ENCODE assay signal across 7 mouse cellular contexts in the genomic region with DNA sequence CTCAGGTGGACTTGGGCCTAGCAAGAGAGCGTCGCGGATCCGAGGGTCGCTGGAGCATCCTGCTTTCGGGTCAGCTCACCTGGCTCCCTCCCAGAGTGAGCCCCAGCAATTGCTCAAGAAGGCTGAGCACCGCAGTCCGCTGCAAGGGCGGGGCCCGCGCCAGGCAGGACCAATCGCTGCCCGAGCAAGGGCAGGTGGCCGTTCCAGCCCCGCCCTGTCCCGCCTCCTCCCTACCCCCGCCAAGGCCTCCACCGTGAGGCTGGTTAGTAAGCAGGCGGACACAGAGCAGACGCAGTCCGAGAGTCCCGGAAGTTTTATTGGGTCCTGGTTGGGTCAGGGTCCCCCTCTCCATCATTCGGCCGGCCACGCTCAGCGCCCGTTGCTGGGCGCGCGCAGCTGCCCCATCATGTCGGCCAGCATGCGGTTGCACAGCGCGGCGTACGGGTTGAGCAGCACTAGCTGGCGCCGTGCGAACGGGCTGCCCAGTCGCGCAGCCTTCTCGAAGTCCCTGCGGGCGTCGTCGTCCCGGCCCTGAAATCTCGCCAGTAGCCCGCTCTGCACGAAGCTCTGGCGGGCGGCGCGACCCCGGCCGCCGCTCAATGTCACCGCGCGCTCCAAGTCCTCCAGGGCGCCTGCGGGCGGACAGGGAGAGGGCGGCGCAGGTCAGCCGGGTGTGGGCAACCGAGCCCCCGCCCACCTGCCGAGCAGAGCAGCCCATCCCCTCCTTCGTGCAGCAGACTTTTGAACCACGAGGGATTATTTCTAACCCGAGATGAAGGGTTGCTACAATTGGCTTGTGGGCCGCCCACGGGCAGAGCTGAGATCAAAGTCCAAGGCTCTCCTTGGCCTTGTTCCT. TPM values are rescaled to one million over a fixed set of nuclear protein-coding genes. Genes with fewer than 3 reads are reported as not detected.
DNase-seq lines count a peak whose midpoint lies in the region; ATAC-seq and TF ChIP-seq lines count a peak whose summit lies in the region.

Tmem25 (minus strand) TSS at position 206 of the 856 bp plus-strand sequence.

- peak within 1 kb of the TSS; percentile 73 for H3K9ac ChIP-seq in embryonic facial prominence, embryonic 13.5 days
- H3K9ac ChIP-seq in midbrain, embryonic 12.5 days (replicated peaks): peak within 1 kb of the TSS; percentile 54

- peak; percentile 91 for ATAC-seq in embryonic facial prominence, embryonic 13.5 days (ENCODE audit: insufficient number of reproducible peaks, insufficient read depth, low FRiP score, low TSS enrichment, low read depth)
- peak; percentile 97 for ATAC-seq in midbrain, embryonic 12.5 days (ENCODE audit: low FRiP score, low read depth)

- H3K9me3 ChIP-seq in embryonic facial prominence, embryonic 13.5 days: no peaks in the 10 kb centered on the region
- H3K9me3 ChIP-seq in limb, embryonic 10.5 days (replicated peaks): no peaks in the 10 kb centered on the region
- H3K9me3 ChIP-seq in midbrain, embryonic 12.5 days: no peaks in the 10 kb centered on the region

- H3K4me2 ChIP-seq in embryonic facial prominence, embryonic 13.5 days: peak within 1 kb of the TSS; percentile 98
- peak within 1 kb of the TSS; percentile 93 for H3K4me2 ChIP-seq in midbrain, embryonic 12.5 days (replicated peaks)

- no peaks in the 10 kb centered on the region for H3K36me3 ChIP-seq in embryonic facial prominence, embryonic 13.5 days
- H3K36me3 ChIP-seq in limb, embryonic 10.5 days: no peaks in the 10 kb centered on the region
- H3K36me3 ChIP-seq in midbrain, embryonic 12.5 days: 0 out of 2 replicates have a peak, but pooled peaks cover 4% of the 10 kb centered on the region
- 0 out of 2 replicates have a peak, but pooled peaks cover 1% of the 10 kb centered on the region for H3K36me3 ChIP-seq in small intestine, adult 2 months (ENCODE audit: control insufficient read depth, insufficient read depth, low read length)

- TF ChIP-seq POLR2A in small intestine, adult 2 months (IDR thresholded peaks at IDR 0.05; ENCODE audit: low read depth, low read length): peak; percentile 87

- no peak for TF ChIP-seq CTCF in small intestine, adult 2 months (IDR thresholded peaks at IDR 0.05; ENCODE audit: extremely low read depth, insufficient read length, insufficient replicate concordance, low read depth, low read length)

- H3K27ac ChIP-seq in embryonic facial prominence, embryonic 13.5 days: peak within 1 kb of the TSS; percentile 28; the same call in 1 of the 2 replicates
- peak within 1 kb of the TSS; percentile 83 for H3K27ac ChIP-seq in limb, embryonic 10.5 days
- peak within 1 kb of the TSS; percentile 75 for H3K27ac ChIP-seq in midbrain, embryonic 12.5 days (replicated peaks)
- peak within 1 kb of the TSS; percentile 88 for H3K27ac ChIP-seq in small intestine, adult 2 months (ENCODE audit: insufficient read depth, low read depth, low read length)

- under 1% methylated on average over 75 of the region's 75 CpGs for WGBS in embryonic facial prominence, embryonic 13.5 days
- under 1% methylated on average over 69 of the region's 75 CpGs for WGBS in limb, embryonic 10.5 days
- under 1% methylated on average over 75 of the region's 75 CpGs for WGBS in midbrain, embryonic 12.5 days
- under 1% methylated on average over 75 of the region's 75 CpGs for WGBS in small intestine, adult 2 months

- peaks cover 15% of the 10 kb centered on the region for H3K4me1 ChIP-seq in embryonic facial prominence, embryonic 13.5 days
- peaks cover 22% of the 10 kb centered on the region for H3K4me1 ChIP-seq in limb, embryonic 10.5 days
- peaks cover 15% of the 10 kb centered on the region for H3K4me1 ChIP-seq in midbrain, embryonic 12.5 days
- H3K4me1 ChIP-seq in small intestine, adult 2 months (ENCODE audit: control insufficient read depth, insufficient read depth, insufficient read length, low read length): peaks cover 22% of the 10 kb centered on the region; the same call in 1 of the 2 replicates

- DNase-seq in adrenal gland, postnatal 4 days (ENCODE audit: low spot score in 2 of 2): peak; percentile 56 to 72
- peak; percentile 87 to 89 for DNase-seq in heart, adult 18-20 months
- peak; percentile 94 for DNase-seq in kidney, adult 18-20 months
- DNase-seq in limb, embryonic 10.5 days (ENCODE audit: low spot score): peak; percentile 88

- peaks cover 37% of the 10 kb centered on the region for H3K27me3 ChIP-seq in embryonic facial prominence, embryonic 13.5 days
- peaks cover 52% of the 10 kb centered on the region for H3K27me3 ChIP-seq in limb, embryonic 10.5 days (ENCODE audit: low read depth, poor library complexity, severe bottlenecking)
- H3K27me3 ChIP-seq in midbrain, embryonic 12.5 days: peaks cover 38% of the 10 kb centered on the region
- H3K27me3 ChIP-seq in small intestine, adult 2 months (ENCODE audit: control insufficient read depth, insufficient read depth, low read length): no peaks in the 10 kb centered on the region

- peak within 1 kb of the TSS; percentile 61 for H3K4me3 ChIP-seq in embryonic facial prominence, embryonic 13.5 days
- H3K4me3 ChIP-seq in limb, embryonic 10.5 days: peak within 1 kb of the TSS; percentile 76
- peak within 1 kb of the TSS; percentile 62 for H3K4me3 ChIP-seq in midbrain, embryonic 12.5 days
- H3K4me3 ChIP-seq in small intestine, adult 2 months (ENCODE audit: low read depth, low read length): peak within 1 kb of the TSS; percentile 67

RNA-seq across cellular contexts. Expression of gene Tmem25, which starts in this region (rescaled TPM):
- total RNA-seq in adrenal gland, postnatal 4 days (2021): 1 to 10 TPM; 8.6 to 9.5 TPM
- polyA plus RNA-seq in embryonic facial prominence, embryonic 13.5 days (2015; fragmentation: Nextera tagmentation; extraction: Ambion mirVana): 2.3 and 2.5 TPM in 2 replicates
- total RNA-seq in heart, adult 18-20 months (2021): 10 to 100 TPM; 15.1 to 15.6 TPM
- polyA plus RNA-seq in limb, embryonic 10.5 days (2016; fragmentation: Nextera tagmentation; extraction: Ambion mirVana): 1.3 and 1.9 TPM in 2 replicates
- 5.5 and 5.9 TPM in 2 replicates for polyA plus RNA-seq in midbrain, embryonic 12.5 days (2016; fragmentation: Nextera tagmentation; extraction: Ambion mirVana)
- polyA plus RNA-seq in small intestine, adult 2 months (2012; rRNA removed): 2.9 and 6.9 TPM in 2 replicates

Comparison
In these comparisons a context has a peak if more than half of its experiments do, and no peak if none do; other contexts are left out.
1. Peak in every context shown above with its lines: DNase-seq, ATAC-seq, H3K4me3 ChIP-seq and H3K27ac ChIP-seq.
2. H3K27ac ChIP-seq: peak in every context shown above with its lines; median percentile 88 in small intestine, adult 2 months; 83 in limb, embryonic 10.5 days; 75 in midbrain, embryonic 12.5 days; 28 in embryonic facial prominence, embryonic 13.5 days.